Mouse (Mus musculus): ENCODE measurements around the gene Tshz2.

Tshz2 gene

DNA sequence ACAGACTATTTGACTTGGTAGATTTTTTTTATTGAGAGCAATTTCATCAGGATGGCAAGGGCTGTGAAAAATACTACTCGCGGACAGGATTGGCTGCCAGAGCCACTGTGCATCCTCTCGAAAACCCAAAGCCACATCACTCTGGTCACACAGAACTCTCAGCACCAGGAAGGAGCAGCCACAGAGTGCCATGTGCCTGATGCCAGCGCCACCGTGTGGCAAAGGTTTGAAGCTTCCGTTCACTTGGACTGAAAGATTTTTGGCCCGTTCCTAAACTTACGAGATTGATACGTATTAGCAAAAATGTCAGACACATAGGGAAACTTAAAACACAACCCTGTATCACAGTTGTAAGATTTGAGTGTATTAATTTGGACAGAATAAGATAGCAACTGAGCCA lies 471.0 kb downstream of the Tshz2 start:
- peak; percentile 30 to 56 for DNase-seq (ENCODE audit: low spot score in 2 of 2)

DNA sequence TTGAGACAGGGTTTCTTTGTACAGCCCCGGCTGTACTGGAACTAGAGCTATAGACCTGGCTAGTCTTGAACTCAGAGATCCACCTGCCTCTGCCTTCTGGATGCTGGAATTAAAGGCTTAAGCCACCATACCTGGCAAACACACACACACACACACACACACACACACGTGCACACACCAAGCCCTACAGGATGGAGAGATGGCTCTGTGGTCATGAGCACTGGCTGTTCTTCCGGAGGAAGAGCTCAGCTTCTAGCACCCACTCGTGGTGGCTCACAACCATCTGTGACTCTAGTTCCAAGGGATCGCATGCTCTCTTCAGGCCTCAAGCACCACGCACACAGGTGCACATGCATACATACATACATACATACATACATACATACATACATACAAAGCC lies 471.6 kb downstream of the Tshz2 start:
- no peak for DNase-seq (ENCODE audit: low spot score in 2 of 2)

DNA sequence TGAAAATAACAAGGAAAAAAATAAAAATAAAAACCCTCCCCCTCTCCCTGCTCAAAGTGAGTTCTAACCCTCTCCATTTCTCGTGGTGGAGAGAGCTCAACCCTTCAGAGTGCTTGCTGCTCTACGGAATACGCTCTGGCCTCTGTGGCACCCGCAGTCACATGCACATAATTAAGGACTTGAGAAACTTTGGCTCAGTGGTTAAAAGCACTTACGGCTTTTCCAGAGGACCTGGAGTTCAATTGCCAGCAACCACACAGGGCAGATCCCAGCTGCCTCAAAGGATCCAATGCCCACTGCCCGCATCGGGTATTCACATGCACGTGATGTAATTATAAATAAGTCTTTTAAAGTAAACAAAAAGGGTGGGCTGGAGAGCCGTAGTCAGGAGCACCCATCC lies 473.2 kb downstream of the Tshz2 start:
- DNase-seq (ENCODE audit: low spot score in 2 of 2) = no peak

DNA sequence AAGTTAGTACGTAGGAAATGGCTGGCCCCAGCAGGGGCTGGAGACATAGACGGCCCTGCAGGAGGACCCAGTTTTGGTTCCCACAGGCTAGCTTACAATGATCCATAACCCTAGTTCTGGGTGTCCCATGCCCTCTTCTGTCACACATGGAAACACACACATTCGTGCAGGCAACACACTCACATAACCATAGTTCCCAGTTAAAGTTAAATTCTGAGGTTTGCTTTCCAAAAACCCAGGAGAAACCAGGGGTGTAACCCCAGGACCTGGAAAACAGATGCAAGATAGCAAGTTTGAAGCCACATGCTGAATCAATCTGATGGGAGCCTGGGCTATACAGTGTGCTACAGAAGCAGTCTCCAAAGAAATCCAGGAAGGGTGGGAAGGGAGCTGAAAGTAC lies 475.0 kb downstream of the Tshz2 start:
- no peak for DNase-seq (ENCODE audit: low spot score in 2 of 2)

- DNase-seq (ENCODE audit: low spot score in 2 of 2) = no peak
Observed at GRCm38 (mm10) chr2:170109528-170109927, 476.7 kb downstream of the Tshz2 start.

DNA sequence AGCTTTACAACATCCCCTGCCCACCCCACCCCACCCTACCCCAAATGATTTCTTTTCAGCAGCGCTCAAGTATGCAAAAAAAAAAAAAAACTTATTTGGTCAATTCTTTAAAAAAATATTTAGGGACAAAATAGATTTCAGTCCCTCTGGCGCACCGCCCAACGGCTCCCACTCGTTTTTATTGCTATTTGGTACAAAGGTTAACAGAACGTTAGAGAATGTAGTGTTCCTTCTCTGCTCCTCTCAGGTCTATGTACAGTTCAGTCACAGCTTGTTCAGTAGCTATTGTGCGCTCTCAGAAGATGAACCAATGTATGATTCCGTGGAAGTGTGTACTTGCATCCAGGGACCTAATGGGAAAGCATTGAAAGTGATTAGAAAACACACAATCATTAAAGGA lies 477.5 kb downstream of the Tshz2 start:
- DNase-seq (ENCODE audit: low spot score in 2 of 2) = no peak

DNA sequence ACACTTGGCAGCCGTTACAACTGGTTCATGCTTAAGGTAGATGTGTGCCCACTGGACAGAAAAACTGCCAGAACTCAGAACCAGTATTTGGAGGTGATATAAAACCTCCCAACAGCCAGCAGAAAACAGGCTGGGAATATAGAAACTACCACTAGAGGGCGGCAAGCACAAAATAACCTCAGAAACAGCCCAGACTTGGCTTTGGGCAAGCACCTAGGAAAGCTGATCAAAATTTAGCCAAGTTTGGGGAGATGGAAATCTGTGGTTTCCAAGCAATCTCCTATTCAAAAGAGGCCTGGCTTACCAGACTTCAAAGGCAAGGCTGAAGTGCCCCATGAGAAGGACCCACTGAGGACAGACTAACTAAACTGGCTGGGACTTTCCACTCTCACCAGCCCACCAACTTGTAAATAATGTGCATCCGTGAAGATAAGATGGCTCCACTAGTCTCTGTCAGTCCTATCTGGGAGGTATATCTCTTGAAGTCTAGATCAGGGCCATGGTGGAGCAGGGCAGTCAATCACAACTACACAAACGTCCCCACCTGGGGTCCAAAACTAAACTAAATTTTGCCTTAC lies 484.0 kb downstream of the Tshz2 start:
- DNase-seq (ENCODE audit: low spot score in 2 of 2) = peak; percentile 62 to 74

DNA sequence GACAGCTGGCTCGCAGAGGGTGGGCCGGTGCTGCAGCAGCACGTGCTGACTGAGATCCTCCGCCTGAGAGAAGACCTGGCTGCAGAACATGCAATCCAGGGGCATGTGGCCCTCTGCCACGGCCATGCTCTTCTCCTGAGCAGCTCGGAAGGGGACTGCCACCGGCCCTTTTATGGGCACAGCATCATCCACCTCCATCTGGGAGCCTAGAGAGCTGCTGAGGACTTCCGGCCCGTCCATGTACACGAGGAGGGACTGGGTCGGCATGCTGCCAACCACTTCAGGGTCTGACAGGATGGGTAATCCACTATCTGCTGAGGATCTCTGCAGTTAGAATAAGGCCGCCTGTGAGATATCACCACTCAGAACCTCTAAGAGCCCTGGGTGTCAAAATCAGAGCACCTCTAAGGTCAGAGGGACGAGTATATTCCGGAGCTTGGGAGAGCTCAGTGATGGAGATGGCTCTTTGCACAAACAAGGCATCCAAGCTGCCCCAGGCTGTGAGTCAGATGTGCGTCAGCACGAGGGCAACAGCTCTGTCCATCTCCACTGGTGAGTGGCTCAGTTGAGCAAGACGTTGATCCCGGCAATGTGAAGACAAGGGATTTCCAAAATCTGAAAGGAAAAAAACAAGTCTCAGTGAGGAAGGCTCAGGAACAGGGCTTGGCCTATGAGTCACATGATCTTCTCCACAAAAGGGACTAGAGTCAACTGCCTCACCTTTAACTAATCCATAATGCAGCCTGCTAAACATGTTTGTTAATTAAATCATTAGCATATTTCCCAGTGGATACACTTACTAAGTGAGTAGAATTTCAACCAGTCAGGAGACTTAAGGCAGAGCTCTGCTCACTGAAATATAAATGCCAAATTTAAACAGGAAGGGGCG lies 487.6 kb downstream of the Tshz2 start:
- DNase-seq (ENCODE audit: low spot score in 2 of 2) = no peak
